Comparison of ENCODE assay signal across 10 mouse cellular contexts in the genomic region with DNA sequence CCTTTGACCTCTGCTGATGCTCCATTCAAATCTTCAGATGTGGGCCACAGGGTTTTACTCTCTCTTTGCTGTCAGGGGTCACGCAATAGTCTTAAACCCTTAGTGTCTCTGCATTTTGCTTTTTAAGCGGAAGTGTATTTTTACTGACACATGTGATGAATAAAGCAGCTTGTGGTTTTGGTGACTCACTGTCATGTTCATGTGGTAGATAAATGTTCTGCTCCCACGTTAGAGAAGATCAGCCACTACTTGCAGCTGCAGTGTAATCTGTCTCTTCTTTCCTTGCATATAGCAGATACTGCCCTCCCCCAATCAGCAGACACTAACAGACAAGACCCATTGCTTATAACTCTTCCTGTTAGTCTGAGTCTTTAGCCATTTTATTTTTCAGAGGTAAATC. TPM values are rescaled to one million over a fixed set of nuclear protein-coding genes. Genes with fewer than 3 reads are reported as not detected.
A peak's percentile ranks its signal among the peaks of the same experiment; 100 is the strongest.
DNase-seq lines count a peak whose midpoint lies in the region.
"Had no signal": no experiment of that assay in that cellular context is flagged by ENCODE, and none has a peak within 500 bp of the region (broad histone marks: within the 10 kb centered on the region; RNA-seq: fewer than 3 reads in every experiment).

No protein-coding gene starts in this region.

- H3K36me3 ChIP-seq in splenic B cell, adult 2 months (ENCODE audit: control insufficient read depth, insufficient read depth, low read length, poor library complexity, severe bottlenecking) = peaks cover 12% of the 10 kb centered on the region
- no peaks in the 10 kb centered on the region for H3K36me3 ChIP-seq in forebrain, embryonic 10.5 days (replicated peaks)
- H3K36me3 ChIP-seq: embryonic facial prominence, embryonic 12.5 days had no signal

- no peak overlapping the region for H3K27ac ChIP-seq in forebrain, embryonic 10.5 days
- H3K27ac ChIP-seq: embryonic facial prominence, embryonic 12.5 days; kidney, postnatal 0 days had no signal

- no peak overlapping the region for H3K4me3 ChIP-seq in forebrain, embryonic 10.5 days
- H3K4me3 ChIP-seq: embryonic facial prominence, embryonic 12.5 days had no signal

- intact Hi-C loops in left cerebral cortex, postnatal 25 days (cut with DNase I) = no loop called here
- intact Hi-C loops in left cerebral cortex, postnatal 10 days (cut with DNase I) = no loop called here

- no peaks in the 10 kb centered on the region for H3K9me3 ChIP-seq in forebrain, embryonic 10.5 days
- H3K9me3 ChIP-seq: embryonic facial prominence, embryonic 12.5 days had no signal

- H3K4me1 ChIP-seq in forebrain, embryonic 10.5 days = no peaks in the 10 kb centered on the region
- H3K4me1 ChIP-seq: embryonic facial prominence, embryonic 12.5 days had no signal

- 89% methylated on average over 3 of the region's 3 CpGs for WGBS in forebrain, embryonic 10.5 days

- peak; percentile 3 to 62 for DNase-seq in left cerebral cortex, postnatal 25 days (ENCODE audit: low spot score in 2 of 2)
- DNase-seq in left cerebral cortex, postnatal 10 days (ENCODE audit: extremely low spot score in 1 of 2, low spot score in 2 of 2) = no peak
- DNase-seq in MEL-GATA-1-ER (ENCODE audit: extremely low read depth, low read depth) (peak; percentile 96), liver (peak; percentile 4)
- DNase-seq in splenic B cell, adult 2 months (ENCODE audit: low read depth, low spot score) = peak; percentile 46
- DNase-seq in forebrain, embryonic 10.5 days (ENCODE audit: extremely low spot score, low spot score) = no peak
- no peak for DNase-seq in adrenal gland, adult 8-10 months

- no peaks in the 10 kb centered on the region for H3K27me3 ChIP-seq in splenic B cell, adult 2 months (ENCODE audit: control insufficient read depth, insufficient read depth, low read length, poor library complexity, severe bottlenecking)
- H3K27me3 ChIP-seq in forebrain, embryonic 10.5 days (ENCODE audit: poor library complexity, severe bottlenecking) = no peaks in the 10 kb centered on the region
- H3K27me3 ChIP-seq: embryonic facial prominence, embryonic 12.5 days had no signal

RNA-seq across cellular contexts. Expression of gene Gm5244, which starts 12.9 kb away (rescaled TPM):
- not detected for total RNA-seq in left cerebral cortex, postnatal 25 days (2021)
- not detected for total RNA-seq in left cerebral cortex, postnatal 10 days (2021)
- polyA plus RNA-seq in forebrain, embryonic 10.5 days (2016; fragmentation: Nextera tagmentation; extraction: Ambion mirVana) = not detected in 2 replicates
- not detected for total RNA-seq in adrenal gland, adult 8-10 months (2022)
- polyA plus RNA-seq: embryonic facial prominence, embryonic 12.5 days; heart, embryonic 11.5 days; kidney, postnatal 0 days had no signal

RNA-seq across cellular contexts. Expression of gene Olfr1444, which starts 23.5 kb away (rescaled TPM):
- total RNA-seq in left cerebral cortex, postnatal 25 days (2021) = not detected
- total RNA-seq in left cerebral cortex, postnatal 10 days (2021) = not detected
- polyA plus RNA-seq in forebrain, embryonic 10.5 days (2016; fragmentation: Nextera tagmentation; extraction: Ambion mirVana) = not detected in 2 replicates
- total RNA-seq in adrenal gland, adult 8-10 months (2022) = not detected
- polyA plus RNA-seq: embryonic facial prominence, embryonic 12.5 days; heart, embryonic 11.5 days; kidney, postnatal 0 days had no signal

RNA-seq across cellular contexts. Expression of gene Lpxn, which starts 37.6 kb away (rescaled TPM):
- 1 to 10 TPM; 1.4 to 2.0 TPM for total RNA-seq in left cerebral cortex, postnatal 25 days (2021)
- total RNA-seq in left cerebral cortex, postnatal 10 days (2021) = 1 to 10 TPM; 1.1 to 1.5 TPM
- polyA plus RNA-seq in forebrain, embryonic 10.5 days (2016; fragmentation: Nextera tagmentation; extraction: Ambion mirVana) = 0.76 and 0.77 TPM in 2 replicates
- total RNA-seq in adrenal gland, adult 8-10 months (2022) = 1 to 10 TPM; 2.1 to 5.8 (median 3.9) TPM

RNA-seq across cellular contexts. Expression of gene Zfp91, which starts 37.7 kb away (rescaled TPM):
- 10 to 100 TPM; 94.5 to 98.0 TPM for total RNA-seq in left cerebral cortex, postnatal 25 days (2021)
- 10 to 100 TPM; 73.3 to 74.1 TPM for total RNA-seq in left cerebral cortex, postnatal 10 days (2021)
- polyA plus RNA-seq in forebrain, embryonic 10.5 days (2016; fragmentation: Nextera tagmentation; extraction: Ambion mirVana) = 14.1 and 14.3 TPM in 2 replicates
- total RNA-seq in adrenal gland, adult 8-10 months (2022) = 10 to 100 TPM; 70.3 to 80.8 (median 71.4) TPM

RNA-seq across cellular contexts. Expression of gene Olfr1445, which starts 50.0 kb away (rescaled TPM):
- total RNA-seq in left cerebral cortex, postnatal 25 days (2021) = not detected
- total RNA-seq in left cerebral cortex, postnatal 10 days (2021) = not detected
- polyA plus RNA-seq in forebrain, embryonic 10.5 days (2016; fragmentation: Nextera tagmentation; extraction: Ambion mirVana) = not detected in 2 replicates
- not detected for total RNA-seq in adrenal gland, adult 8-10 months (2022)
- polyA plus RNA-seq: embryonic facial prominence, embryonic 12.5 days; heart, embryonic 11.5 days; kidney, postnatal 0 days had no signal

Comparison
In these comparisons a context has a peak if more than half of its experiments do, and no peak if none do; other contexts are left out.
1. DNase-seq: peak in left cerebral cortex, postnatal 25 days (2 of 2), MEL-GATA-1-ER (single experiment), liver (single experiment) and splenic B cell, adult 2 months (single experiment); none in left cerebral cortex, postnatal 10 days (0 of 2), forebrain, embryonic 10.5 days (single experiment) and adrenal gland, adult 8-10 months (single experiment).